Mouse (Mus musculus) cortical plate, adult 2 months (tissue): Measurements from ENCODE around the gene Cdk5r1.

Experiments
- CTCF ChIP-seq: fragments of 200-500 bp; IDR thresholded peaks from 2 replicates; pipeline ENCODE4 v1.5.1; 2011; ENCODE audit warnings: mild to moderate bottlenecking, control low read depth, low read length; ENCODE audit not compliant: insufficient read depth; ENCODE audit errors: extremely low read depth
- POLR2A ChIP-seq: fragments of 200-500 bp; IDR thresholded peaks from 2 replicates; pipeline ENCODE4 v1.6.1; 2011; ENCODE audit warnings: mild to moderate bottlenecking, low read length, control low read depth; ENCODE audit not compliant: insufficient read depth; ENCODE audit errors: extremely low read depth

DNA sequence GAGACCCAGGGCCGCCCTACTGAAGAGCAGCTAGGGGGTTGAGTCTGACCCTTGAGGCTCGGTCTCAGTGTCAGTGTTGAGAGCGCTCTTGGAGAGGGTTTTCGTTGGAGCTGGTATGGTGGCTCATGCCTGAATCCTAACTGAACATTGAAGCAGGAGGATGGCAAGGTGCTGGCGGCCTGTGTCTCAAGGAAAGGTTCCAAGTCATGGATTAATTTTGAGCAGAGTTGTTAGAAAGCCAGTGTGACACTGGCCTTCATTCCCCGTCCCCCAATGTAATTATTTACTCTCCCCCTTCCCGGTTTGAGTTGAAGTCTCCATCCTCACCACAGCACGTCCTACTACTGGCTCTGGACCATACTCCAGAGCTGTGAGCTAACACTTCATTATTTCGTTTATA lies 1.3 kb upstream of the Cdk5r1 start:
- TF ChIP-seq POLR2A (no peak), CTCF (no peak)
